ENCODE assay signal across 9 mouse cellular contexts in genomic region chr13:51616417-51617044, GRCm38 (mm10). TPM values are rescaled to one million over a fixed set of nuclear protein-coding genes. Genes with fewer than 3 reads are reported as not detected.
DNase-seq lines count a peak whose midpoint lies in the region; ATAC-seq lines count a peak whose summit lies in the region.
"Had no signal": no experiment of that assay in that cellular context is flagged by ENCODE, and none has a peak within 500 bp of the region (broad histone marks: within the 10 kb centered on the region; RNA-seq: fewer than 3 reads in every experiment).

No protein-coding gene starts in this region.

- WGBS in forebrain, embryonic 12.5 days, result 7% methylated on average over 12 of the region's 12 CpGs

- no peak overlapping the region for H3K9ac ChIP-seq in forebrain, embryonic 12.5 days

- DNase-seq in heart, postnatal 4 days, result peak; percentile 14
- no peak for DNase-seq in heart, adult 8-10 months (ENCODE audit: low spot score)
- DNase-seq in layer of hippocampus, adult 9-11 months, result peak; percentile 89
- no peak for DNase-seq in heart, postnatal 25 days (ENCODE audit: low spot score)
- DNase-seq in lung, adult 18-20 months, result no peak
- DNase-seq in yolk sac, embryonic 10.5 days (ENCODE audit: low spot score), result no peak

- H3K27me3 ChIP-seq in forebrain, embryonic 12.5 days, result no peaks in the 10 kb centered on the region

- 0 out of 2 replicates have a peak overlapping the region, but pooled peaks have one; percentile 2 for H3K27ac ChIP-seq in forebrain, embryonic 12.5 days

- peaks cover 22% of the 10 kb centered on the region for H3K4me1 ChIP-seq in forebrain, embryonic 12.5 days

- no peaks in the 10 kb centered on the region for H3K36me3 ChIP-seq in forebrain, embryonic 12.5 days (replicated peaks)
- H3K36me3 ChIP-seq: G1E had no signal

- peak; percentile 53; the same call in 1 of the 2 replicates for ATAC-seq in forebrain, embryonic 12.5 days (ENCODE audit: low FRiP score)
- ATAC-seq in neutrophil, adult 5-6 weeks (ENCODE audit: extremely low read depth, insufficient number of reproducible peaks, low FRiP score, poor library complexity, severe bottlenecking), result 0 out of 2 replicates have a peak, but pooled peaks have one; percentile 16

- no peak overlapping the region for H3K4me3 ChIP-seq in forebrain, embryonic 12.5 days (replicated peaks)

- no peaks in the 10 kb centered on the region for H3K9me3 ChIP-seq in forebrain, embryonic 12.5 days
- H3K9me3 ChIP-seq: G1E had no signal

- intact Hi-C loops in heart, postnatal 25 days (cut with DNase I), result loop anchor here (5.0 to 10.0 kb wide), 3 partner anchors 152 to 424 kb away; no protein-coding TSS in a partner anchor

- H3K4me2 ChIP-seq in forebrain, embryonic 12.5 days, result peak overlapping the region; percentile 22

RNA-seq across cellular contexts. Expression of gene Cks2, which starts 28.5 kb away (rescaled TPM):
- total RNA-seq in heart, postnatal 4 days (2021), result 10 to 100 TPM; 76.8 to 86.6 TPM
- total RNA-seq in heart, adult 8-10 months (2022), result 1 to 10 TPM in 1 of 4 experiments, under 1 TPM in 2, not detected in 1; 0.66 to 1.1 (median 0.92) TPM
- 319 and 330 TPM in 2 replicates for polyA plus RNA-seq in forebrain, embryonic 12.5 days (2016; fragmentation: Nextera tagmentation; extraction: Ambion mirVana)
- 62.0 and 80.7 TPM in 2 replicates for total RNA-seq in neutrophil, adult 5-6 weeks (2017)
- 1 to 10 TPM; 1.8 to 2.5 TPM for total RNA-seq in heart, postnatal 25 days (2021)

RNA-seq across cellular contexts. Expression of gene Secisbp2, which starts 35.0 kb away (rescaled TPM):
- total RNA-seq in heart, postnatal 4 days (2021), result 10 to 100 TPM; 22.3 to 23.0 TPM
- 10 to 100 TPM; 10.8 to 13.7 (median 11.3) TPM for total RNA-seq in heart, adult 8-10 months (2022)
- 31.6 and 34.5 TPM in 2 replicates for polyA plus RNA-seq in forebrain, embryonic 12.5 days (2016; fragmentation: Nextera tagmentation; extraction: Ambion mirVana)
- 55.2 and 59.9 TPM in 2 replicates for total RNA-seq in neutrophil, adult 5-6 weeks (2017)
- total RNA-seq in heart, postnatal 25 days (2021), result 10 to 100 TPM; 13.9 to 14.6 TPM

RNA-seq across cellular contexts. Expression of gene Shc3, which starts 47.3 kb away (rescaled TPM):
- 1 to 10 TPM; 3.9 to 4.0 TPM for total RNA-seq in heart, postnatal 4 days (2021)
- 1 to 10 TPM; 1.7 to 2.1 (median 1.8) TPM for total RNA-seq in heart, adult 8-10 months (2022)
- 7.9 and 9.6 TPM in 2 replicates for polyA plus RNA-seq in forebrain, embryonic 12.5 days (2016; fragmentation: Nextera tagmentation; extraction: Ambion mirVana)
- total RNA-seq in neutrophil, adult 5-6 weeks (2017), result not detected in 2 replicates
- total RNA-seq in heart, postnatal 25 days (2021), result 1 to 10 TPM; 2.3 TPM
- polyA plus RNA-seq: G1E had no signal

Comparison
In these comparisons a context has a peak if more than half of its experiments do, and no peak if none do; other contexts are left out.
1. DNase-seq: peak in heart, postnatal 4 days (single experiment) and layer of hippocampus, adult 9-11 months (single experiment); none in heart, adult 8-10 months (single experiment), heart, postnatal 25 days (single experiment), lung, adult 18-20 months (0 of 2) and yolk sac, embryonic 10.5 days (single experiment).
2. RNA of gene Cks2, which starts 28.5 kb away (total RNA-seq): 76.8 to 86.6 TPM in heart, postnatal 4 days and 62.0 to 80.7 TPM in neutrophil, adult 5-6 weeks; 1.8 to 2.5 TPM in heart, postnatal 25 days and 0.66 to 1.1 TPM in heart, adult 8-10 months; every median in the first group is over 10 times any median in the second.